Mouse (Mus musculus): Measurements from ENCODE around the gene Ranbp3l. TPM values are rescaled to one million over a fixed set of nuclear protein-coding genes. Genes with fewer than 3 reads are reported as not detected.
"Not testable (repeated sequence)": the region's sequence is repeated elsewhere in the genome, so short reads cannot be mapped to it uniquely, and the experiment has no call there.

Gene Ranbp3l
- total RNA-seq (2017), result not detected in 3 replicates

GRCm38 (mm10) chr15:8967573-8968228 is at the start of gene Ranbp3l:
Ranbp3l (plus strand) TSS chr15:8967949.
- no peak for ATAC-seq (replicated peaks; ENCODE audit: insufficient number of reproducible peaks, low FRiP score, low TSS enrichment, poor library complexity, severe bottlenecking)

DNA sequence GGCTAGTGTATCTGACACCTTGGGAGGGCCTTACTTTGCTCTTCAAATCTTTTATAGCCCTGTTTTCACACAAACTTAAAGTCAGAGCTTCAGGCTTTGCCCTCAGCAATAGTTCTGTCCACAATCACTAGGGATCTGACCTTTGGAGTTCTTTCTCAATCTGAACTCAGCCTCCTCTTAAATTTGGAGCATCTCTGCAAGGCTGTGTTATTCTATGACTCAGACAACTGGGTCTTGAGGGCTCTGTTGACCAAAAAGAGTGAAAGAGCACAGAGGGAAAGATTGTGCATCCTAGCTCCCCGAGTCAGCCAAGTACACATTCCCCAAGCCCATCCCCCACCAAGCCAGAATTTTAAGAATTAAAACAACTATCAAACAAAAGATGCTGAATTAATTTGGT is 37.7 kb upstream of the Ranbp3l start:
- ATAC-seq (replicated peaks; ENCODE audit: insufficient number of reproducible peaks, low FRiP score, low TSS enrichment, poor library complexity, severe bottlenecking), result no peak

GRCm38 (mm10) chr15:8936911-8937310 is 30.8 kb upstream of the Ranbp3l start:
- no peak for ATAC-seq (replicated peaks; ENCODE audit: insufficient number of reproducible peaks, low FRiP score, low TSS enrichment, poor library complexity, severe bottlenecking)

DNA sequence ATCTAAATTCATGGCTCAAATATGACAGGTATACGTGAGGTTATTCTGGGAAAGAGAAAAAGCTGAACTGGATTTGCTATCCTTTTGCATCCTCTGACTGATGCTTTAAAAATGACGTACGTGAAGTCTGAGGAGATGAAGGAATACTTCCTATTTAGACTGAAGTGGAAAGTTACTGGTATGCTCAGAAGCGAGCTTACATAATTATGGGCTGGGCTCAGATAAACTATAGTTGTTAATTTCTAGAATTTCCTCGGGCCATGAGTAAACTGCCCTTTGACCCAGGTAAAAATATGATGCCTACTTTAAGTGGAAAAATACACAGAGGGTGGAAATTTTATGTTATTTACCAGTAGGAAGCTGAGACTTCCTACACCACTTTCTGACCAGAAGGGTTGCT is 26.9 kb upstream of the Ranbp3l start:
- no peak for ATAC-seq (replicated peaks; ENCODE audit: insufficient number of reproducible peaks, low FRiP score, low TSS enrichment, poor library complexity, severe bottlenecking)

DNA sequence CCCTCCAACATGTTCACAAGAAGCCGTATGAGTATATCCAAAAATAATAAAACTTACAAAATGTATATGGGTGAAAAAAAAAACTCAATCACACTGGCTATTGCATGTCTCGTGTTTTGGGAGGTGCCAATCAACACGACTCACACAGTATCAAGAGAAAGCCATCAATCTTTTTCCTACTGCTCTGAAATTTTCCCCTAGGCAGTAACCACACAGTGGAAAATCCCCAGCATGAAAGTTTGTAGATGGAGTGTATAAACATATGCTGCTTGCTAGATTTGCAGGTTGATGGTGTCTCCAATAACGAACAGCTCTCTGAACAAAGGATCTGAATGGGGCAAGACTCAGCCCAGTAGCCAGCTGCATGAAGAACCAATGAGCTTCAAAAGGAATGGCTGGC is 16.9 kb upstream of the Ranbp3l start:
- ATAC-seq (replicated peaks; ENCODE audit: insufficient number of reproducible peaks, low FRiP score, low TSS enrichment, poor library complexity, severe bottlenecking), result no peak

DNA sequence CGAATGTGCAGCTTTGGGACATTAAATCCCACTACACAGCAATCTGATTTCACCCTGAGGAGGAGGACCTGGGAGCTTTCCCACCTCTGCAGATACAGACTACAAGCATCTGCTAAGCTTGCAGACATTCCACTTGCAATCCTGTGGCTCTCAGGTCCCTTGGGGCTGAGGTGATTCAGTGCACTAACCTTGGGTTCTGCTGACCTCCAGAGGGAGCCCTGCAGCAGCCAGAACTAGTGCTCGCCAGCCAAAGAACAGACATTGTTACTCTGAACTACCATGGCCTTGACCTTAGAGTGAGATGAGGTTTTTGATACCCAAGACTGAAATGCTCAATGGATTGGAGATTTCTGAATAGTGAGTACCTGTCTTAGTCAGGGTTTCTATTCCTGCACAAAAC is 4.4 kb upstream of the Ranbp3l start:
- ATAC-seq (replicated peaks; ENCODE audit: insufficient number of reproducible peaks, low FRiP score, low TSS enrichment, poor library complexity, severe bottlenecking), result no peak

- no peak for ATAC-seq (replicated peaks; ENCODE audit: insufficient number of reproducible peaks, low FRiP score, low TSS enrichment, poor library complexity, severe bottlenecking)
These were observed 463 bp downstream of the Ranbp3l start for GRCm38 (mm10) chr15:8968229-8968595.

DNA sequence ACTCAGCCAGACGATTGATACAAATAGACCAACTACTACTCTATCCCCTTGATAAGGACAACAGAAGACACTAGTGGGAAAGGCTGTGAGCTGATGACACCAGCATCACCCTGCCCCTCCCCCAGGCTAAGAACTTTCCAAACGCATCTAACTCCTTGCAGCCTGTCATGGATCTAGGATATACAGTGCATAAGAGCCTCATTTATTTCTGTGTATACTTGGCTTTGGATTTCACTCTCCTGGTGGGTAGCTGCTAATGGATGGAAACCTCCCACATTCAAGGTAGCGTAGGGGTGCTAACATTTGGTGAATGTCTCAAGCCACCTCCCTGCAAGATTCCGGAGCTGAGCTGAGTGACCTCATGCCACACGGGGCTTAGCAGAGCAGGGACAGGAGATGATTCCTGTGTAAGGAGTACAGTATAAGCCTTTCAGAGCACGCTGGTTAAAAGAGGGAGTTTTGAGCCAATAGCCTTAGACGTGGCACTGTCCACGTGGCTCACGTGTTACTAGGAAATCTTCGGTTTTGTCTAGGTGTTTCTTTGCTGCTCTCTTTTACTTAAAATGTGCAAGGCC is 1.4 kb downstream of the Ranbp3l start:
- ATAC-seq (replicated peaks; ENCODE audit: insufficient number of reproducible peaks, low FRiP score, low TSS enrichment, poor library complexity, severe bottlenecking), result no peak

DNA sequence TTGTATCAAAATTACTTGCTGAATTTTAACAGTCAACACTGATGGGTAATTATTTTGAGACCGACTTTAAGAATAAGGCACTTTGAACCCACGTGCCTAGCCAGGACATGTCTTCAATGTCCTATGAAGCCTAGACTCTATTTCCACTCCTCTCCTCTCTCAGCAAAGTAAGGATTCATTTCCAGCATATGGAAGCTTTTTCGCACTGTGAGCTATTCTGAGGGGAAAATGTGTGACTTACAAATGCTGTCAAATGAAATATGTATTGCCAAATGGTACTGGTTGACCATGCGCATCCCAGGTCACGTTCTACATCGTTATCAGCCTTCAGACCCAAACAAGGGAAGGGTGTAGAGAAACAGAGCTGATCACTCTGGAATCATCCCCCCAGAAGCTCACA is 23.5 kb downstream of the Ranbp3l start:
- ATAC-seq (replicated peaks; ENCODE audit: insufficient number of reproducible peaks, low FRiP score, low TSS enrichment, poor library complexity, severe bottlenecking), result no peak

DNA sequence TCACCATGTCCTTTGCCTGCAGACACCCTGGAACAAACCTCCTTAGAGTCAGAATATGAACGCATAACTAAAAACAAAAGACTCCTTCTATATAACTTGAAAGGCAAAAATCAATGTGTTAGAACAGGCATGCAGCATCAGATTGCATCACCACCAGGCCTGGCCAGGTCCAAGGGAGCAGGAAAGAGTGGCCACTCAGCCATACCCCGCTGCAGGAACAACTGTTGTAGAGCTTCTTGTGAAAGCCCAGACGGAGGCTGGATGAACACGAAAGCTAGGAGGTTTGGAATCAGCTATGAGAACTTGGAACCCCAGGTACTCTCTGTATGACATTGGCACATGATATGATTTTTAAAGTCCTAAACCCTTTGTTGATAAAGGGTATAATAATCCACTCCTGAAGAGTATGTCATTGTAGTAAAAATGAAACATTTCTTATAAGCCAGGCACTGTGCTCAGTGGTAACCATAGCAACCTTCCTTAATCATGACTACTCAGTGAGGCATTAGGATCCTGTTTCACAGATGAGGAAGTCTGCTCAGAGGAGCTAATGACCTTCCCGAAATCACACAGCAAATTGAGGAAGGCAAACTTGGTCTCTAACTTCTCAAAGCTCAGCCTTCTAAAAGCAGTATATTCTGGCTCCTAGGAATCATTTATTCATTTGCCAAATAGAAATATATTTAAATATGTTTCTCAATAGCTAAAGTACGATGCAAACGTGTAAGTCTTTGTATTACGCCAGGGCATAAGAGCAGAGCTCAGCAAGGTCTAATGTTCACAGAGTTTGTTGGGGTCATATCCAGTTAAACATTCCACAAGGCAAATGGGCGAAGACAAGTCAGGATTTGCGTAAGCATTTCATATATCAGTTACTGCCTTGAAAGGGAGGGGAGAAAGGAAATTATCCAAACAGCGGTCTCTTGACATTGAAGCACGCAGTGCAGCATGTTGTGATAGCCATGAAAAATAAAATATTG is 24.4 kb downstream of the Ranbp3l start:
- no peak for ATAC-seq (replicated peaks; ENCODE audit: insufficient number of reproducible peaks, low FRiP score, low TSS enrichment, poor library complexity, severe bottlenecking)

DNA sequence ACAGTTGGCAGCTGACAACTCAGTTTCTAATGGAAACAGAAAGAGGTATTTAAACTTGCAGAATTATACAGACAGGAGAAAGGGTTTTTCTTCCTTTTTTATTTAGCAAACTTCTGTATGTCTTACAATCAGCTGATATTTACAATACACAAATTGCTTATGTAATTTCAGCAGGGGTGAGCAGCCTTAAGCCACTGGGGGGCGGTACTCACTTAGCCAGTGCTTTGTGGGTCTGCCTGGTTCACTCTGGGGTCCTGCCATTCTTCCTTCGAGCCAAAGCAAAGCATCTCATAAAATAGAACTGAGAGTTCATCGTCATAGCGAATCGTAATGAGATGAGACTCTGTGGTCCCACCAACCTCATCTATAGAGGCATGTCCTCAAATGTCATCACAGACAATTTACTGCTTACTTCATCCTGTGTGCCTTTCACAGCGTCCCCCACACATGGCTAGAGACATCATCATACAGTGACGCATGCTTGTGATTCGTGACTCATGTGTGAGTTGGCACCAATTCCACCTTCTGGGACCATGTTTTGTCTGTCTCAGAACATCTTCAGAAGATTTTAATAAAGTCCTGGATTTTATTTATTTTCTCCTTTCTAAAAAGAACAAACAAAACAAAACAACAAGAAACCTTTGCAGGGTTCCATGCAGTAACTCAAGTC is 27.0 kb downstream of the Ranbp3l start:
- no peak for ATAC-seq (replicated peaks; ENCODE audit: insufficient number of reproducible peaks, low FRiP score, low TSS enrichment, poor library complexity, severe bottlenecking)

DNA sequence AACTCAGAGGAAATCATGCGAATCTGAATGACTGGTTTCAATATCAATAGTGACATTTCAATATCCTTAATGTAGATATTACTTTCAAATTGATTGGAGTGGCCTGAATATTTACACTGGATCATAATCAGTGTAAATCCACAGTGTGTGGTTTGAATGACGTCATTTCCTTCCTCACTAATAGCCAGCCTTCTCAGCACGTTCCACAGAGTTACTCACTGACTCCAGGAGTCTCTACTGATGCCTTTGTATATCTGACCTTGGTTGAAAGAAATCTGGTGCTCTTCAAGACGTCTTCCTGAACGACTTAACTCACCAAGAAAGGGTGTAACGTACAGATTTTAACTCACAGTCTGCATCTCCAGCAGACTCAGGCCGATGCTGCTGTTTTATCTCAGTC is 27.7 kb downstream of the Ranbp3l start:
- no peak for ATAC-seq (replicated peaks; ENCODE audit: insufficient number of reproducible peaks, low FRiP score, low TSS enrichment, poor library complexity, severe bottlenecking)

- no peak for ATAC-seq (replicated peaks; ENCODE audit: insufficient number of reproducible peaks, low FRiP score, low TSS enrichment, poor library complexity, severe bottlenecking)
These were observed 35.0 kb downstream of the Ranbp3l start for GRCm38 (mm10) chr15:9002762-9003161.

DNA sequence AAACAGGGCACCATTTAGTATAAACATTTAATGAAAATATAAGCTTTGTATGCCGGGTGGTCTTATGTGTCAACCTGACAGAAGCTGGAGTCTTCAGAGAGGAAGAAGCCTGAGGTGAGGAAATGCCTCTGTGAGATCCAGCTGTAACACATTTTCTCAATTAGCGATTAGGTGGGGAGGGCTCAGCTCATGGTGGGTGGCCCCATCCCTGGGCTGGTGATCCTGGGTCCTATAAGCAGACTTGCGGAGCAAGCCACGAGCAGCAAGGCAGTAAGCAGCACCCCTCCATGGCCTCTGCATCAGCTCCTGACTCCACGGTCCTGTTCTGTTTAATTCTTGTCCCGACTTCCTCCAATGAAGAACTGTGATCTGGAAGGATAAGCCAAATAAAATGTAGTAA is 41.4 kb downstream of the Ranbp3l start:
- ATAC-seq (replicated peaks; ENCODE audit: insufficient number of reproducible peaks, low FRiP score, low TSS enrichment, poor library complexity, severe bottlenecking), result no peak

- ATAC-seq (replicated peaks; ENCODE audit: insufficient number of reproducible peaks, low FRiP score, low TSS enrichment, poor library complexity, severe bottlenecking), result no peak
These were observed 46.8 kb downstream of the Ranbp3l start for GRCm38 (mm10) chr15:9014541-9014940.

GRCm38 (mm10) chr15:9015496-9015895 is 47.7 kb downstream of the Ranbp3l start:
- ATAC-seq (replicated peaks; ENCODE audit: insufficient number of reproducible peaks, low FRiP score, low TSS enrichment, poor library complexity, severe bottlenecking), result not testable (repeated sequence)

DNA sequence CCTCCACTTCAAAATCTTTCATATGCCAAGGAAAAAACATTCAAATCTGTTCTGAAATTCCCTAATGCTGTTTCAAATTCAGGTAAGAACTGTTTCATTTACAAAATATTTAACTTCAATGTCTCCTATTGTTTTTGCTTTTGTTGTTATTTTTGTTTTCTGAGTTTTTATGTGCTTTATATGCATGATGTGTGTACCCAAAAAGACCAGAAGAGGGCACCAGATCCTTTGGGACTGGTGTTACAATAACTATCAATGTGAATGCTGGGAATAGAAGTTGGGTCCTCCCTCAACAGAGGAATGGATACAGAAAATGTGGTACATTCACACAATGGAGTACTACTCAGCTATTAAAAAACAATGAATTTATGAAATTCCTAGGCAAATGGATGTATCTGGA is 88.0 kb downstream of the Ranbp3l start:
- no peak for ATAC-seq (replicated peaks; ENCODE audit: insufficient number of reproducible peaks, low FRiP score, low TSS enrichment, poor library complexity, severe bottlenecking)

- ATAC-seq (replicated peaks; ENCODE audit: insufficient number of reproducible peaks, low FRiP score, low TSS enrichment, poor library complexity, severe bottlenecking), result no peak
These were observed 92.1 kb downstream of the Ranbp3l start for GRCm38 (mm10) chr15:9059856-9060255.

GRCm38 (mm10) chr15:9061150-9061882 is 93.6 kb downstream of the Ranbp3l start:
- ATAC-seq (replicated peaks; ENCODE audit: insufficient number of reproducible peaks, low FRiP score, low TSS enrichment, poor library complexity, severe bottlenecking), result no peak

Measured in monocyte, adult 5-6 weeks (primary cell).